Mouse (Mus musculus): ENCODE measurements at regions not wholly inside any gene's neighbourhood (a gene's known extent, or its start where the extent isn't known, plus 50 kb on each side); places are given as distances from the start of the nearest gene placed in this dataset.

GRCm38 (mm10) chr12:109539046-109539445, 61.1 kb downstream of the Rtl1 start:
- no peak for ATAC-seq
- H3K9me3 ChIP-seq (ENCODE audit: low read length) = peaks cover 8% of the 10 kb centered on the region; the same call in 1 of the 2 replicates
- H3K4me1 ChIP-seq (ENCODE audit: insufficient read depth, low read depth, low read length) = no peaks in the 10 kb centered on the region
- DNase-seq (ENCODE audit: low spot score) = no peak
- 81% methylated on average over 8 of the region's 8 CpGs for WGBS
- no peak overlapping the region for H3K4me3 ChIP-seq (ENCODE audit: low read depth, low read length)
- no peak for TF ChIP-seq EP300 (IDR thresholded peaks at IDR 0.05)
- TF ChIP-seq CTCF (IDR thresholded peaks at IDR 0.05) = no peak
- no peaks in the 10 kb centered on the region for H3K36me3 ChIP-seq (ENCODE audit: insufficient read depth, low read length)
- no peak overlapping the region for H3K27ac ChIP-seq (ENCODE audit: low read length)
- H3K27me3 ChIP-seq (replicated peaks; ENCODE audit: insufficient read depth, low read length) = no peaks in the 10 kb centered on the region
- no peak overlapping the region for H3K4me2 ChIP-seq (replicated peaks; ENCODE audit: low read depth, low read length)
- H3K9ac ChIP-seq (replicated peaks; ENCODE audit: low read depth) = no peak overlapping the region

GRCm38 (mm10) chr12:109538641-109539040, 61.5 kb downstream of the Rtl1 start:
- H3K4me3 ChIP-seq (ENCODE audit: low read depth, low read length) = no peak overlapping the region
- no peak overlapping the region for H3K4me2 ChIP-seq (replicated peaks; ENCODE audit: low read depth, low read length)
- TF ChIP-seq EP300 (IDR thresholded peaks at IDR 0.05) = no peak
- no peak for TF ChIP-seq CTCF (IDR thresholded peaks at IDR 0.05)
- H3K4me1 ChIP-seq (ENCODE audit: insufficient read depth, low read depth, low read length) = no peaks in the 10 kb centered on the region
- DNase-seq (ENCODE audit: low spot score) (no peak), ATAC-seq (no peak)
- no peaks in the 10 kb centered on the region for H3K36me3 ChIP-seq (ENCODE audit: insufficient read depth, low read length)
- H3K27me3 ChIP-seq (replicated peaks; ENCODE audit: insufficient read depth, low read length) = no peaks in the 10 kb centered on the region
- H3K27ac ChIP-seq (ENCODE audit: low read length) = no peak overlapping the region
- 93% methylated on average over 3 of the region's 3 CpGs for WGBS
- peaks cover 8% of the 10 kb centered on the region; the same call in 1 of the 2 replicates for H3K9me3 ChIP-seq (ENCODE audit: low read length)
- no peak overlapping the region for H3K9ac ChIP-seq (replicated peaks; ENCODE audit: low read depth)

GRCm38 (mm10) chr12:109536536-109536935, 63.6 kb downstream of the Rtl1 start:
- H3K4me3 ChIP-seq (ENCODE audit: low read depth, low read length) = no peak overlapping the region
- TF ChIP-seq EP300 (IDR thresholded peaks at IDR 0.05) = no peak
- TF ChIP-seq CTCF (IDR thresholded peaks at IDR 0.05) = no peak
- H3K9me3 ChIP-seq (ENCODE audit: low read length) = peaks cover 8% of the 10 kb centered on the region; the same call in 1 of the 2 replicates
- WGBS = 80% methylated on average over 3 of the region's 3 CpGs
- H3K27ac ChIP-seq (ENCODE audit: low read length) = no peak overlapping the region
- H3K27me3 ChIP-seq (replicated peaks; ENCODE audit: insufficient read depth, low read length) = no peaks in the 10 kb centered on the region
- ATAC-seq (no peak), DNase-seq (ENCODE audit: low spot score) (no peak)
- H3K4me1 ChIP-seq (ENCODE audit: insufficient read depth, low read depth, low read length) = peaks cover 8% of the 10 kb centered on the region
- no peak overlapping the region for H3K4me2 ChIP-seq (replicated peaks; ENCODE audit: low read depth, low read length)
- H3K9ac ChIP-seq (replicated peaks; ENCODE audit: low read depth) = no peak overlapping the region
- H3K36me3 ChIP-seq (ENCODE audit: insufficient read depth, low read length) = no peaks in the 10 kb centered on the region

- ATAC-seq = peak; percentile 39
- WGBS = 20% methylated on average over 8 of the region's 8 CpGs
- H3K4me1 ChIP-seq (ENCODE audit: insufficient read depth, low read depth, low read length) = peaks cover 13% of the 10 kb centered on the region
- H3K4me2 ChIP-seq (replicated peaks; ENCODE audit: low read depth, low read length) = no peak overlapping the region
- peak overlapping the region; percentile 26; the same call in 1 of the 2 replicates for H3K27ac ChIP-seq (ENCODE audit: low read length)
- H3K4me3 ChIP-seq (ENCODE audit: low read depth, low read length) = no peak overlapping the region
- DNase-seq (ENCODE audit: low spot score) = peak; percentile 36
- peak; percentile 36; the same call in 1 of the 2 replicates for TF ChIP-seq EP300 (IDR thresholded peaks at IDR 0.05)
- TF ChIP-seq CTCF (IDR thresholded peaks at IDR 0.05) = no peak
- H3K9ac ChIP-seq (replicated peaks; ENCODE audit: low read depth) = no peak overlapping the region
- no peaks in the 10 kb centered on the region for H3K27me3 ChIP-seq (replicated peaks; ENCODE audit: insufficient read depth, low read length)
- H3K36me3 ChIP-seq (ENCODE audit: insufficient read depth, low read length) = no peaks in the 10 kb centered on the region
- H3K9me3 ChIP-seq (ENCODE audit: low read length) = no peaks in the 10 kb centered on the region; the same call in 1 of the 2 replicates
These were observed 67.7 kb downstream of the Rtl1 start for GRCm38 (mm10) chr12:109532392-109532791.

- H3K9me3 ChIP-seq (ENCODE audit: low read length) = peaks cover 3% of the 10 kb centered on the region; the same call in 1 of the 2 replicates
- no peak overlapping the region for H3K4me3 ChIP-seq (ENCODE audit: low read depth, low read length)
- ATAC-seq (peak; percentile 64), DNase-seq (ENCODE audit: low spot score) (peak; percentile 60)
- H3K36me3 ChIP-seq (ENCODE audit: insufficient read depth, low read length) = no peaks in the 10 kb centered on the region
- H3K4me1 ChIP-seq (ENCODE audit: insufficient read depth, low read depth, low read length) = peaks cover 13% of the 10 kb centered on the region
- WGBS = 44% methylated on average over 8 of the region's 8 CpGs
- no peaks in the 10 kb centered on the region for H3K27me3 ChIP-seq (replicated peaks; ENCODE audit: insufficient read depth, low read length)
- peak overlapping the region; percentile 8; the same call in 1 of the 2 replicates for H3K27ac ChIP-seq (ENCODE audit: low read length)
- no peak overlapping the region for H3K4me2 ChIP-seq (replicated peaks; ENCODE audit: low read depth, low read length)
- no peak overlapping the region for H3K9ac ChIP-seq (replicated peaks; ENCODE audit: low read depth)
- TF ChIP-seq EP300 (IDR thresholded peaks at IDR 0.05) (0 out of 2 replicates have a peak, but pooled peaks have one; percentile 18), CTCF (IDR thresholded peaks at IDR 0.05) (no peak)
These were observed 68.6 kb downstream of the Rtl1 start for GRCm38 (mm10) chr12:109531347-109532023.

- DNase-seq (ENCODE audit: low spot score) = no peak
- no peak overlapping the region for H3K27ac ChIP-seq (ENCODE audit: low read length)
- H3K4me2 ChIP-seq (replicated peaks; ENCODE audit: low read depth, low read length) = no peak overlapping the region
- peaks cover 3% of the 10 kb centered on the region; the same call in 1 of the 2 replicates for H3K9me3 ChIP-seq (ENCODE audit: low read length)
- 67% methylated on average over 19 of the region's 19 CpGs for WGBS
- H3K27me3 ChIP-seq (replicated peaks; ENCODE audit: insufficient read depth, low read length) = no peaks in the 10 kb centered on the region
- peaks cover 13% of the 10 kb centered on the region for H3K4me1 ChIP-seq (ENCODE audit: insufficient read depth, low read depth, low read length)
- no peak for ATAC-seq
- H3K9ac ChIP-seq (replicated peaks; ENCODE audit: low read depth) = no peak overlapping the region
- no peaks in the 10 kb centered on the region for H3K36me3 ChIP-seq (ENCODE audit: insufficient read depth, low read length)
- no peak overlapping the region for H3K4me3 ChIP-seq (ENCODE audit: low read depth, low read length)
- TF ChIP-seq EP300 (IDR thresholded peaks at IDR 0.05) (no peak), CTCF (IDR thresholded peaks at IDR 0.05) (no peak)
These were observed 69.7 kb downstream of the Rtl1 start for GRCm38 (mm10) chr12:109530215-109531050.

All from lung, postnatal 0 days (tissue).